Mouse (Mus musculus): Measurements from ENCODE around the gene Ahsg. TPM values are rescaled to one million over a fixed set of nuclear protein-coding genes. Genes with fewer than 3 reads are reported as not detected.

The Ahsg gene
- total and polyA plus RNA-seq, 3 experiments: 2.8 to 34.5 (median 12.0) TPM

- peak; percentile 77 for DNase-seq
Measured at GRCm38 (mm10) chr16:22886726-22887125, 4.4 kb upstream of the Ahsg start.

- no peak for DNase-seq
Measured at GRCm38 (mm10) chr16:22888835-22889234, 2.2 kb upstream of the Ahsg start.

GRCm38 (mm10) chr16:22889716-22890115 is 1.4 kb upstream of the Ahsg start:
- DNase-seq: no peak

GRCm38 (mm10) chr16:22891733-22892154 is 667 bp downstream of the Ahsg start:
- no peak for DNase-seq

- no peak for DNase-seq
Measured at GRCm38 (mm10) chr16:22894095-22894494, 3.0 kb downstream of the Ahsg start.

GRCm38 (mm10) chr16:22896618-22897017 is 5.5 kb downstream of the Ahsg start:
- peak; percentile 78 for DNase-seq

GRCm38 (mm10) chr16:22899346-22899745 is 8.3 kb downstream of the Ahsg start:
- DNase-seq: no peak

- no peak for DNase-seq
Measured at GRCm38 (mm10) chr16:22899866-22900570, 8.9 kb downstream of the Ahsg start.

- peak; percentile 65 for DNase-seq
Measured at GRCm38 (mm10) chr16:22901326-22901725, 10.2 kb downstream of the Ahsg start.

- DNase-seq: peak; percentile 34
Measured at GRCm38 (mm10) chr16:22909290-22909689, 18.2 kb downstream of the Ahsg start.

GRCm38 (mm10) chr16:22911986-22912385 is 20.9 kb downstream of the Ahsg start:
- no peak for DNase-seq

- DNase-seq: no peak
Measured at GRCm38 (mm10) chr16:22912886-22913285, 21.8 kb downstream of the Ahsg start.

- no peak for DNase-seq
Measured at GRCm38 (mm10) chr16:22914276-22914675, 23.2 kb downstream of the Ahsg start.

GRCm38 (mm10) chr16:22918034-22918433 is 27.0 kb downstream of the Ahsg start, which contains the start of gene Fetub:
TSS of gene Fetub (plus strand) at chr16:22918334.
- DNase-seq: no peak

- no peak for DNase-seq
Measured at GRCm38 (mm10) chr16:22918664-22919312, 27.7 kb downstream of the Ahsg start.

- DNase-seq: peak; percentile 76
Measured at GRCm38 (mm10) chr16:22919971-22920854, 29.1 kb downstream of the Ahsg start.

GRCm38 (mm10) chr16:22921761-22922160 is 30.7 kb downstream of the Ahsg start:
- no peak for DNase-seq

GRCm38 (mm10) chr16:22922433-22922832 is 31.4 kb downstream of the Ahsg start:
- DNase-seq: no peak

- no peak for DNase-seq
Measured at GRCm38 (mm10) chr16:22929575-22929974, 38.5 kb downstream of the Ahsg start.

- no peak for DNase-seq
Measured at GRCm38 (mm10) chr16:22931431-22932200, 40.5 kb downstream of the Ahsg start.

GRCm38 (mm10) chr16:22937631-22938030 is 46.6 kb downstream of the Ahsg start:
- no peak for DNase-seq

- no peak for DNase-seq
Measured at GRCm38 (mm10) chr16:22938541-22938940, 47.5 kb downstream of the Ahsg start.
